Mouse (Mus musculus) liver, adult 2 months (tissue): Measurements from ENCODE around the gene Arhgdib.

Source experiments
- CTCF ChIP-seq: fragments of 200-500 bp; IDR thresholded peaks from 2 replicates; pipeline ENCODE4 v1.5.1; 2011; ENCODE audit warnings: low read depth, low read length, control low read depth
- POLR2A ChIP-seq: fragments of 200-500 bp; IDR thresholded peaks from 2 replicates; pipeline ENCODE4 v1.6.1; 2011; ENCODE audit warnings: low read length, control low read depth; ENCODE audit not compliant: insufficient read depth; ENCODE audit errors: extremely low read depth

DNA sequence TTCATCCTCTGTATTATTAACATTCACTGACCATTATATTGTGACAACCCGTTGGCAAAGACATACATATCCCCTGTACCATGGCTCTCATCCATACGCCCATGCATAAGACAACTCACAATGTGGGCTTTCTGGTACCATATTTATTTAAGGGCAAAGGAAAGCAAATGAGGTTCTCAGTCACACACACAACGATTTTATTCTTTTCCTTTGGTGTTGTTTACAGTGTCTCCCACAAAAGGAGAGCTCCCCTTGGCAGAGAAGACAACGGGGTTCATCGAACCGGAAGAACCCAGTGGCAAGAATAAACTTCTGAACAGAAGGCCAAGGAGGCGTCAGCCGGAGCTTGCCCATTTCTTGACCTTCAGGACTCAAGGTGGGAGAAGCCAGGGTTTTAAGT lies 18.2 kb downstream of the Arhgdib start, which contains the start of gene Pde6h:
- TF ChIP-seq CTCF (no peak), POLR2A (no peak)
